Mouse (Mus musculus) liver, embryonic 11.5 days (tissue): ENCODE results near the gene Hbq1a. TPM values are rescaled to one million over a fixed set of nuclear protein-coding genes. Genes with fewer than 3 reads are reported as not detected.
A peak's percentile ranks its signal among the peaks of the same experiment; 100 is the strongest.

Experiments used
- ATAC-seq: fragments of 200-750 bp; cut with Nextera tagmentation; replicated peaks from 2 replicates; pipeline ENCODE4 v1.8.0; 2017; ENCODE audit warnings: moderate number of reproducible peaks, mild to moderate bottlenecking, moderate TSS enrichment, moderate library complexity; ENCODE audit not compliant: low FRiP score
- DNase-seq: peaks from one replicate; pipeline ENCODE4 v3.0.0-alpha.2; 2017; ENCODE audit warnings: low spot score
- H3K27ac ChIP-seq: fragments of 300-500 bp; sonication (generic); 2 replicates; pipeline ENCODE4 v1.5.1; 2014; ENCODE audit warnings: mild to moderate bottlenecking, low read depth, low read length, control low read depth
- H3K27me3 ChIP-seq: fragments of 300-500 bp; sonication (generic); replicated peaks from 2 replicates; pipeline ENCODE4 v1.6.1; 2014; ENCODE audit warnings: low read length, mixed read lengths; ENCODE audit not compliant: control insufficient read depth, insufficient read depth
- H3K36me3 ChIP-seq: fragments of 300-500 bp; sonication (generic); 2 replicates; pipeline ENCODE4 v1.6.1; 2014; ENCODE audit warnings: mild to moderate bottlenecking, low read length, moderate library complexity, mixed read lengths; ENCODE audit not compliant: control insufficient read depth, insufficient read depth
- H3K4me1 ChIP-seq: fragments of 300-500 bp; sonication (generic); replicated peaks from 2 replicates; pipeline ENCODE4 v1.6.1; 2014; ENCODE audit warnings: low read length, mixed read lengths; ENCODE audit not compliant: control insufficient read depth, insufficient read depth
- H3K4me2 ChIP-seq: fragments of 300-500 bp; sonication (generic); 2 replicates; pipeline ENCODE4 v1.6.1; 2014; ENCODE audit warnings: mild to moderate bottlenecking, control low read depth, moderate library complexity
- H3K4me3 ChIP-seq: fragments of 300-500 bp; sonication (generic); 2 replicates; pipeline ENCODE4 v1.5.1; 2014; ENCODE audit warnings: low read depth, low read length, control low read depth
- H3K9ac ChIP-seq: fragments of 300-500 bp; sonication (generic); 2 replicates; pipeline ENCODE4 v1.6.1; 2014; ENCODE audit warnings: low read depth, low read length, control low read depth
- H3K9me3 ChIP-seq: fragments of 300-500 bp; sonication (generic); 2 replicates; pipeline ENCODE4 v1.6.1; 2016; ENCODE audit warnings: low read length, inconsistent platforms, mixed read lengths; ENCODE audit not compliant: control insufficient read depth
- WGBS: fragments of 180-500 bp; shearing (Covaris S2); extraction: QIAGEN DNeasy Blood & Tissue Kit; methylation state at CpG from one replicate; pipeline ENCODE4 v1.1.7; 2014; 5-methylcytosine and 5-hydroxymethylcytosine counted together
- polyA plus RNA-seq: library from polyadenylated mRNA; unstranded; fragments of >200 nt; fragmentation: Nextera tagmentation; extraction: Ambion mirVana; gene quantifications from 2 replicates; pipeline ENCODE4 v1.2.1, GENCODE M21; 2014

Hbq1a gene
- polyA plus RNA-seq, 1 experiment from 2014 or later, result 0.92 TPM

DNA sequence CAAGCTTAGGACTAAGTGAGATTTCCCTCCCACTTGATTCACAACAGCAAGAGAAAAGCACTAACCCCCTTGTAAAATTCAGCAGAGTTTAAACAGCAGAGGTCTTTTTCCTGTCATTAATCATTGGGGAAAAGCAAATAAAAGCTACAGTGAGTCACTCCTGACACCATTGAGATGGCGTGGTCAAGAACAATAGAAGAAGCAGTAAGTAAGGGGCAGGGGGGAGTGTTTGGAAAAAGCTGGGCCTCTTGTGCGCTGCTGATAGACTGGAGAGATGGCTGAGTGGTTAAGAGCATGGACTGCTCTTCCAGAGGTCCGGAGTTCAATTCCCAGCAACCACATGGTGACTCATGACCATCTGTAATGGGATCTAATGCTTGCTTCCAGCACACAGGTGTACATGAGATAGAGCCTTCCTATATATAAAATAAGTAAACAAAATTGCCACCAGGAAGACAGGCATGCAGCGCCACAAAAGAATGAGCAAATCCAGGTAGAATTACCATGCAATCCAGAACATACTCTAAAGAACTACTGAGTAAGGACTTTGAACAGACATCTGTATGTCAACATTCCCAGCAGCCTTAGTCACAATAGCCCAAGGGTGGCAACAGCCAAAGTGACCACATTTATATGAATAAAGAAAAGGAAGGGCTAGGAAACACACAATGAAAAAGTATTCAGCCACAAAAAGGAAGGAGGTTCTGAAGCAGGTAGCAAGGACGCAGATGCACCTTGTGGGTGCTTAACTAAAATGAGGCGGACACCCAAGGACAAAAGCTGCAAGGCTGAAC, 45.8 kb downstream of the Hbq1a start:
- no peak overlapping the region for H3K4me2 ChIP-seq
- no peak for DNase-seq
- H3K36me3 ChIP-seq, result no peaks in the 10 kb centered on the region
- WGBS, result 67% methylated on average over 6 of the region's 6 CpGs
- no peak for ATAC-seq
- H3K27ac ChIP-seq, result no peak overlapping the region
- H3K4me1 ChIP-seq, result peaks cover 9% of the 10 kb centered on the region
- H3K9me3 ChIP-seq, result no peaks in the 10 kb centered on the region
- H3K9ac ChIP-seq, result no peak overlapping the region
- H3K27me3 ChIP-seq, result peaks cover 16% of the 10 kb centered on the region
- no peak overlapping the region for H3K4me3 ChIP-seq

DNA sequence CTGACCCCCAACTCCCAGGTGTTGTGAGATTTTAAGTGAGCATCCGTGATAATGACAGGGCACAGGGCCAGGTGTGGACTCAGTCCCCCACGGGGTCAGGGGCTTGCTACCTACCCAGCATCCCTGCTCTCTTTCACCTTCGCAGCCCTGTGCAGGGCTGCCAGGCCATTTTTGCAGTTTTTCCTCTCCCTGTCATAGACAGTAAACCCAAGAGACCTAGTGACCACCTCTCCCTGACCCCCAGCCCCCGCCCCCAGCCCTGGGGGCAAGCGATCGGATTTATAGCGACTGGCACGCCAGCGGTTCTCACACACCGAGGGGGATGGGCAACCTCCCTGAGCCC, 47.4 kb downstream of the Hbq1a start:
- Histone ChIP-seq H3K36me3 (no peaks in the 10 kb centered on the region), H3K4me2 (peak overlapping the region; percentile 79), H3K9ac (peak overlapping the region; percentile 83), H3K4me3 (peak overlapping the region; percentile 61), H3K27me3 (peaks cover 16% of the 10 kb centered on the region), H3K9me3 (no peaks in the 10 kb centered on the region), H3K27ac (no peak overlapping the region), H3K4me1 (peaks cover 9% of the 10 kb centered on the region)
- DNase-seq, result no peak
- no peak; the same call in 1 of the 2 replicates for ATAC-seq
- 6% methylated on average over 10 of the region's 10 CpGs for WGBS

DNA sequence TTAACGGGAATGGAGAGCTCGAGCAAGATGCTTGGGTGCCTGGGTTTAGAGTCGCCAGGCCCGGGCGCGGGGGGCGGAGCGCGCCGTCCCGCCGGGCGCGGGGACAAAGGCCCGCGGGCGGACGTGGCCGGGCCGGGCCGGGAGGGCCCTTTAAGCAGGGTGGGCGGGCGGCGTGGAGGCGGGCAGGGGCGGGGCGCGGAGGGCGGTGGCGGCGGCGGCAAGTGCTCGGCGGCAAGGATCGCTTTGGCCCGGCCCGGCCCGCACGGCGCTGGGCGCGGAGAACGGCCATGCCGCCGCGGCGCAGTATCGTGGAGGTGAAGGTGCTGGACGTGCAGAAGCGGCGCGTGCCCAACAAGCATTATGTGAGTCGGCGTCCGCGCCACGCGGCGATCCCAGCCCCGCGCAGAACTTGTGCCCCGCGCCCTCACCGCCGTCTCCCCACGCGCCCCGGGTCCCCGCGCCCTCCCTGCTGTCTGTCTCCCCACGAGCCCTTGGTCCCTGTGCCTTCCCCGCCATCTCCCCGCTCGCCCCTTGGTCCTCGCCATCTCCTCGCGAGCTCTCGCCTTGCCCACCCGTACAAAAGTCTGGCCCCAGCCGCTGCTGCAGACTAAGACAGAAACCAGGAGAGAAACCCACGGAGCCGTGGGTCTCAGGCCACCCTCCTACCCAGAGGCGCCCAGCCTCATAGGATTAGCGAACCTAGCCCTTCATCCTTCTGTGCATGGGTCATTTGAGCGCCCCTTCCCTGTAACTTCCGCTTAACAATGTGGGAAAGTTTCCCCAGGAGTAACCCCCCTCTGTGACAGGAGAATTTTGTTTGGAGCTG, 48.0 kb downstream of the Hbq1a start, which contains the start of gene Sh3pxd2b:
Gene Sh3pxd2b (plus strand): TSS at position 214 of the 826 bp plus-strand sequence.
- Histone ChIP-seq H3K4me1 (peaks cover 9% of the 10 kb centered on the region; the same call in 1 of the 2 replicates), H3K36me3 (no peaks in the 10 kb centered on the region), H3K27ac (peak within 1 kb of the TSS; percentile 4; the same call in 1 of the 2 replicates), H3K9ac (peak within 1 kb of the TSS; percentile 83), H3K9me3 (no peaks in the 10 kb centered on the region), H3K4me3 (peak within 1 kb of the TSS; percentile 61), H3K27me3 (peaks cover 16% of the 10 kb centered on the region), H3K4me2 (peak within 1 kb of the TSS; percentile 79)
- DNase-seq (peak; percentile 73), ATAC-seq (peak; percentile 65)
- 2% methylated on average over 82 of the region's 86 CpGs for WGBS

DNA sequence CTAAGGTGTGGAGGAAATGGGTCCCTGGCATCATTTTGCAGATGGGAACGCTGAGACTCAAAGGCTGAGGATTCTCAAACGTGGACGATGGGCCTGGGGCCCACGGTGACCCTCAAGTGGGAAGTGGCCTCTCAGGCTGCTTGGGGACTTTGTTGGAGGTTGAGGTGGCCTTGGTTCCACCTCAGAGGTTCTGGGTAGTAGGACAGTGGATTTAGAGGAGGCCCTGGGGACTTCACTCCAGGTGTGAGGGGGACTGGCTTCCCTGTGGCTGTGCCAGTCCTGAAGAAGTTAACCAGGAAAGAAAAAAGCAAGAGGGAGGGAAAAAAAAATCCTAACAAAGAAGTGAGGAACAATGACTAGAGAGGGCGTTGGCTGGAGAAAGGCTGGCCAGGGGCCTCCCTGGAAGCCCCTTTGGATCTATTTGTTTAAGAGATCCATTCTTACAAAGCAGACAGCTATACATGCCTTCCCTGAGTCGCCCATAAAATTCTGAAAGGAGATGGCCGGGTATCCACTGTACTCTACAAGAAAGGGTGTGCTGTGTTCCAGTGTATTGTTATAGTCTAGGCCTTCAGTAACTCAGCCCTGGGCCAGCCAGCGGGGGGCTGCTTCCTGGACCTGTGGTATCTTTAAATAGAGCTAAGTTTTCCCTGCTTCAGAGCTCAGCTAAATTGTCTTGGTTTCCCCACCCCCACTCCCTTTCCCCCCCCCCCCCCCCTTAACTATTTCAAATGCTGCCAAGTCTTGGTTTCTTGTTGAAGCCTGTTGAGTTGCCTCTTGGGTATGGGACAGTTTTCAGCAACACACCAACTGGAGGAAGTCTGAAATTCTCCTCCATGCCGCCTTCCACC, 48.8 kb downstream of the Hbq1a start:
- WGBS, result 34% methylated on average over 9 of the region's 9 CpGs

DNA sequence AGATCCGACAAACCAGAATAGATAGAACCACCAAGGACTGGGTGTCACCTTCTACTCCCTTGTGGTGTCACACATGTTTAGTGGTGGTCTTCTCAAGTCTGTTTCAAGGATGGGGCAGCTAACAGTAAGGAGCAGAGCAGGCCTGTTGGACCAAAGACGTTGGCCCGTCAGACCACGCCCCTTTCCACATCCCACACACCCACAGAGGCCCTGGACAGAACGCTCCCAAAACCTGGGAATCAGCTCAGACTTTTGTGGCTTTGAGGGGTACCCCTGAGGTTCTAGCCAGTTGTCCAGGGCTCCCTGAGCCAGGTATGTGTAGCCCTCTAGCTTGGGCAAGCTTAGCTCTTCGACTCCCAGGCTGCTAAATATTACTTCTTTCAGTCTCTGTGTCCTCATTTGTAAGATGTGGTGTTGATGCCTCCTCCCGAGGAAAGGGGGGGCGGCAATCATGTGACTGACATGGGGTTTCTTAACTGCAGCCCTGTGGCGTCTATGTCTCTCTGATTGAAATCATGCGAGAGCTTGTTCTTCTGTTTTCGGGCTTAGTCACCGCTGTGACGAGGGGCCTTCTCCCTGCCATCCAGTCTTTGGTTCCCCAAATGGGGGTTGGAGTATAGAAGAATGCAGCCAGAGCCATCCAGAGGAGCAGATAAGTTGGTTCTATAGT, 49.5 kb downstream of the Hbq1a start:
- Histone ChIP-seq H3K4me1 (peaks cover 9% of the 10 kb centered on the region; the same call in 1 of the 2 replicates), H3K36me3 (no peaks in the 10 kb centered on the region), H3K27ac (no peak overlapping the region), H3K27me3 (peaks cover 16% of the 10 kb centered on the region), H3K4me2 (peak overlapping the region; percentile 30; the same call in 1 of the 2 replicates), H3K9ac (no peak overlapping the region), H3K9me3 (no peaks in the 10 kb centered on the region), H3K4me3 (no peak overlapping the region)
- DNase-seq (no peak), ATAC-seq (no peak)
- WGBS, result 67% methylated on average over 13 of the region's 13 CpGs

More for the DNA sequence above, 48.8 kb downstream of the Hbq1a start:
- H3K4me1 ChIP-seq, result peaks cover 9% of the 10 kb centered on the region; the same call in 1 of the 2 replicates
- H3K27ac ChIP-seq, result peak overlapping the region; percentile 4; the same call in 1 of the 2 replicates
- ATAC-seq (no peak), DNase-seq (no peak)
- H3K4me2 ChIP-seq, result peak overlapping the region; percentile 79
- H3K27me3 ChIP-seq, result peaks cover 16% of the 10 kb centered on the region
- peak overlapping the region; percentile 83 for H3K9ac ChIP-seq
- H3K4me3 ChIP-seq, result peak overlapping the region; percentile 61
- no peaks in the 10 kb centered on the region for H3K9me3 ChIP-seq
- H3K36me3 ChIP-seq, result no peaks in the 10 kb centered on the region

Other genes starting within 250 kb of the Hbq1a start
- gene Il9r, start 99.8 kb upstream of the Hbq1a start, polyA plus RNA-seq, result 0.53 and 0.62 TPM in 2 replicates
- gene Snrnp25, start 94.7 kb upstream of the Hbq1a start, polyA plus RNA-seq, result 96.7 and 114 TPM in 2 replicates
- 16.9 and 19.1 TPM in 2 replicates for gene Rhbdf1, start 77.8 kb upstream of the Hbq1a start, polyA plus RNA-seq
- gene Mpg, start 73.6 kb upstream of the Hbq1a start, polyA plus RNA-seq, result 29.6 and 30.8 TPM in 2 replicates
- 31.0 and 38.1 TPM in 2 replicates for gene Nprl3, start 32.4 kb upstream of the Hbq1a start, polyA plus RNA-seq
- 4,144 and 4,673 TPM in 2 replicates for gene Hba-x, start 23.7 kb upstream of the Hbq1a start, polyA plus RNA-seq
- gene Hba-a1, start 16.6 kb upstream of the Hbq1a start, polyA plus RNA-seq, result 12,698 and 12,741 TPM in 2 replicates
- gene Hbq1b, start 13.1 kb upstream of the Hbq1a start, polyA plus RNA-seq, result 43.6 and 45.8 TPM in 2 replicates
- gene Hba-a2, start 3.6 kb upstream of the Hbq1a start, polyA plus RNA-seq, result 25,282 and 25,421 TPM in 2 replicates
- 7.4 and 8.2 TPM in 2 replicates for gene Sh3pxd2b, start 47.8 kb downstream of the Hbq1a start, polyA plus RNA-seq
- gene Ubtd2, start 155.3 kb downstream of the Hbq1a start, polyA plus RNA-seq, result 21.1 and 23.2 TPM in 2 replicates
- gene Efcab9, start 232.0 kb downstream of the Hbq1a start, polyA plus RNA-seq, result 0.25 and 0.49 TPM in 2 replicates
- 4.8 and 5.8 TPM in 2 replicates for gene Stk10, start 233.2 kb downstream of the Hbq1a start, polyA plus RNA-seq